Mouse (Mus musculus) cerebellum, postnatal 10 days (tissue): ENCODE results near the gene Fam227b.

ENCODE experiments used
- DNase-seq, 2 experiments: peaks; one replicate each; pipeline ENCODE4 v3.0.0; 2021; ENCODE audit warnings: mixed read lengths in 2 of 2

Gene Fam227b

DNA sequence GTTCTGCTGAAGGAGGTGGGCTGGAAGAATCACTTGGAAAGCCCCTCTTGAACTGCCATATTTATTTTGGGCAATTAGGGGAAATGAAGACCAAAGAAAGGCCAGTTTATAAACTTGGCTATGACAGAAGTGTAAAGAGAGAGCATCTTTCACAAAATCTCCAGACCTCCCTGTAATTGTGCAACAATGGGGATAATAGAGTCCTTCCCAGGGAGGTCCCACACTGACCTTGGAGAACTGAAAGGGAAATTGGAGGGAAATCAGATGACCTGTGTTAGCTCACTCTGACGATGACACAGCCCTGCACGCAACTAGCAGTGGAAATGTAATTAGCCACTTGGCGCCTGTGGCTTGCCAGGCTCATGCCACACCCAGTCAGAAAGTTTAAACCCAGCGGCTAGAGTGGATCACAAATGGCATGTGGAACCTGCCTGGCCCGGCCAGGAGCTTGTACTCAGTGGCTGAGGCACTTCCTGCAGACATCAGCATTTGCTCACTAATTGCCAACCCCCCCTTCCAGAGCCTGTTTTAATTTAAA is 175.9 kb downstream of the Fam227b start:
- DNase-seq = no peak

DNA sequence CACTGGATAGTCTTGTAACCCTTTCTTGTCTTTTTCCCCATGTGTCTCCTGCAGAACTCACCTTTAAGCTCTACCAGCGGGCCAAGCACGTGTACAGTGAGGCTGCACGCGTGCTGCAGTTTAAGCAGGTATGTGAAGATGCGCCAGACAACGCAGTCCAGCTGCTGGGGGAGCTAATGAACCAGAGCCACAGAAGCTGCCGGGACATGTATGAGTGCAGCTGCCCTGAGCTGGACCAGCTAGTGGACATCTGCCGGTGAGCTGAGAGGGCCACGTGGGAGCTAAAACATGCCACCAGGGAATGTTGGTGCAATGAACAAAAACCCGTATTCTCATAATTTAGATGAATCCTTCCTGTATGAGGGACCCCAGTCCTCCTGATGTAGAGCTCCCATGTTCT is 176.6 kb downstream of the Fam227b start:
- DNase-seq = no peak

DNA sequence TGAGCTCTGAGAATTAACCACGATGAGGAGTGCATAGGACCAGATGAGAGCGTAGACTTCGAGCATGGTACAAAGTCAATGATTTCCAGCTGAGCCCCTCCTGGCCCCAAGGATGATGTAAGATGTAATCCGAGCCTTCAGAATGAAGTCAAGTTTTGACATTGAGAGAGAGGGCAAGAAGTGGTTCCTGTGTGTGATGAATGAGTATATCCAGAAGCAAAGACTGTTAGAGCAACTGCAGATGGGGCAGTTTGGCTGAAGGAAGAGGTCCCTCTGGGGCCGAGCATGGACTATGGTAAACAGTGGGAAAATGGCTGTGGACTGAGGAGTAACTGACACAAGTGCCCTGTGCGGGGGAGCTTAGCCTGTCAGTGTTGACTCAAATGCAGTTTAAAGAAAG is 178.6 kb downstream of the Fam227b start:
- no peak for DNase-seq

DNA sequence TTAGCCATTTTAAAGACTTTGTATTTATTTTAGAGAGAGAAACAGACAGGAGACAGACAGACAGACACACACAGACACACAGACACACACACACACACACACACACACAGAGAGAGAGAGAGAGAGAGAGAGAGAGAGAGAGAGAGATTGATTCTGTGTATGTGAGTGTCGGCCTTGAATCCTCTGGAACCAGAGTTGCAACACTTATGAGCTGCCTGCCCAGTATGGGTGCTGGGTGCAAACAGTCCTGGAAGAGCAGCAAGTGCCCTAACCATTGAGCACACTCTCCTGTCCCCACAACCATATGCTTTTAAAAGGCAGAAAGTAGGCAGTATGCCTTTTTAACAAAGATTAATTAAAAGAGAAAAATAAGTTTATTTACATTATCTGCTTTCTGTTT is 183.0 kb downstream of the Fam227b start:
- DNase-seq = no peak

DNA sequence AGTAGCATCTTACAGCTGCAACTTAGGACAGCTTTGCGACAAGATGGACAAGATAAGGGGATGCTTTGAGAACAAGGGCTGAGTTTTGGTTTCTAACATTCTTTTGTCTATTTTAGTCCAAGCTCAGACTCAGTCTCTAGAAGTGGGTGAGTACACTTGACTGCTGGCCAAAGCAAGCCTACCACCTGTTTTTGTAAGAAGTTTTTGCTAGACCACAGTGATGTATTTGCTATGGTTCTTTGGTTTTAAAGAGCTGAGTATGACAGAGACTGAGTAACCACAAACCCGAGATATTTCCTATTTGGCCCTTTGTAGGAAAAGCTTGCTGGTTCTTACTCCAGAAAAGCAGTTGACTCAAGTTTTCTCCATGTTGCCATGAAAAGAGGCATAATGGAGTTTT is 203.6 kb downstream of the Fam227b start:
- no peak for DNase-seq

DNA sequence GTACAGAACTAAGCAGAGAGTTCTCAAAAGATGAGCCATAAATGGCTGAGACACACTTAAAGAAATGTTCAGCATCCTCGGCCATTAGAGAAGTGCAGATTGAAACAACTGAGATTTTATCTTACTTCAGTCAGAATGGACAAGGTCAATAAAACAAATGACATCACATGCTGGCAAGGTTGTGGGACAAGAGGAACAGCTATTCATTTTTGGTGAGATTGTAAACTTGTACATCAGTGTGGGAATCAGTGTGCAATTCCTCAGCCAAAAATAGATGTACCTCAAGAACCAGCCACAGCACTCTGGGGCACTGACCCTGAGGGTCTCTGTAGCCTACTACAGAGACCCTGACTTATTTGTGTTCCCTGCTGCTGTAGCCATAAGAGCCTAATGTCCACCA is 208.5 kb downstream of the Fam227b start:
- no peak for DNase-seq

DNA sequence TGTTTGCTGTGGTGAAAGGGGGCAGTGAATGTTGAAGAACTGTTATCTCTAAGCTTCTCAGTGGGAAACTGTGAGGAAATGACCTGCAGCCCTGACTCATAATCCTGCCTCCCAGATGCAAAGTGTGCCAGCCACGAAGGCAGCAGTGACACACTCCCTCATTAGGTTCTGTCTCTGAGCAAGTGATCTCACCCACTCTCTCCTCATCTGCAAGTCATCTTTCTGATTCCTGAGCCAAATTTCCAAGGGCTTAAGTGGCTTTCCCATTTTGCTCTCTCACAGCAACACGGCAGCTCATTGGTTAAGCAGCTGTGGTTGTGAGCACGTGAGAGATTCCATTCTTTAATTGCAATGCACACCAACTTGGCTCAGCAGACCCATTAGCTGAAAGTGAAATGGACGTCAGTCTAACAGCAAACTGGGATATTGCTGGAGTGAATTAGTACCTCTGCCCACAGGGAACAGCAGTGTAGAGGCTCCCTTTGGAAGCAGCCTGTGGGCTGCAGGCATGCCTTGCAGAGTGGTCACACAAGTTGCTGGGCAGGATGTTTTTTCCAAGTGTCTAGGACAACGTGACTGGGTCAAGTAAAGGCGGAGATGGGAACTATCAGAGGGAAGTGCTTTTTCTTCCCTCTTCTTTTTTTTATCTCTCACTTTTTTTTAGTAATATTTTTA is 210.6 kb downstream of the Fam227b start:
- DNase-seq = no peak

DNA sequence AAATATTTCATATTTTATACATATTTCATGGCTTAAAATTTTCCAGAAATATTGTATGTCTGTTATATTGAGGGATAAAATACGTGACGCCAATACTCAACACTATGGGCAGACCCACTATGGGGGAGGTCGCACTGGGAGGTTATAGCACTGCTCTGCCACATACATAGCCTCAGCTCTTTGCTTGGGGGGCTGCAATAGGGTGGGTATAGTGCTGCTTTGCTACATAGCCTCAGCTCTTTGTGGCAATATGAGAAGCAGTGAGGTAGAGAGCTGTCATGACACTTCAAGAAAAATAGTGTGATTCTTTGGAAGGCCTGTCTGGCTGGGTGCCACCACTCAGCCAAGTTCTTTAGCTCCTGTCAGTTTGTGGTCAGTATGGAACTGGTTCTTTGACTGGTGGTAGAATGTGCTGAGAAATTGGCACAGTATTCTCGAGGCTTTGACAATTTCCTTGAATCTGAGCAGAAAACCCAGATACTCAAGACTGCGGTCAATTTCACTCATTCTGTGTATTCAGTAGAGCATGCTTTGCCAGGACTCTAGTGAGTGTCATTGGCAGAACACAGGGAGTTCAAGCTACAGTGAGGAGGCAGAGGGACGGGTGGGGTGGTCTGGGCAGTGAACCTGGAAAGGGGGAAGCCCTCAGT is 212.7 kb downstream of the Fam227b start:
- peak; percentile 25 to 29 for DNase-seq

DNA sequence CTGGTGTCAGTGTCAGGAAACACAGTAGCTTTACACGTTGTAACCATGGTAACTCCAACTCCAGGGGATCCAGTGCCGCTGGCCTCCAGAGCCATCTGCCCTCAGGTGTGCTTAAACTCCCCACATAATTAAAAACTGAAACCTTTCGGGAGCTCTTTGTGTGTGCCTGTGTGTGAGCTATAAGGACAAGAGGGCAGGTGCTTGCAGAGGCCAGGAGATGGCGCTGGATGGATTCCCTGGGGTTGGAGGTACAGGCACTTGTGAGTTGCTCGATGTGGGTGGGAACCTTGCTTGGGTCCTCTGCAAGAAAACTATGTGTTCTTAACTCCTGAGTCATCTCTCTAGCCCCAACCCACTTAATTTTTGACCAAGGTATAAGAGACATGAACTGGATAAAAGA is 215.4 kb downstream of the Fam227b start:
- peak in 1 of 2 experiments; percentile 16 for DNase-seq

DNA sequence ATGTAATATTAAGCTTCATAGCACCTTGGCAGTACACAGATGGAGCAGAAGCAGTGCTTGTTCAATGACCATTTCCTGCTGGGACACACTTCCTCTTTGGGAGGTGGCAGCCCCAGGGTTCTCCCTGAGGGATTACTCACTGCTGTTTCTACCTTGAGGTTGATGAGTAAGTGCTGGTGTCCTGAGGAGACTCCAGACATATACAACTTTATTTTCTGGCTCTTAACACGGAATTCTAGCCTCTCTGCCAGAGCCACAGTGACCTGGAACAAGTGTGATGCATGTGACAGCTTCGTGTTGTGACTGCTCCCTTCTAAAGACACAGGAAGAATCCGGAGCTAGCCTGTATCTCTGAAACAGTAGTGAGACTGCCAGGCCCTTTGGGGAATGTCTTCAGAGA is 217.8 kb downstream of the Fam227b start:
- no peak for DNase-seq
